Mouse (Mus musculus): Measurements from ENCODE around the gene Prtn3. TPM values are rescaled to one million over a fixed set of nuclear protein-coding genes. Genes with fewer than 3 reads are reported as not detected.
A peak's percentile ranks its signal among the peaks of the same experiment; 100 is the strongest.

The Prtn3 gene
- polyA plus RNA-seq, 1 experiment from 2014 or later, result 64.6 TPM

DNA sequence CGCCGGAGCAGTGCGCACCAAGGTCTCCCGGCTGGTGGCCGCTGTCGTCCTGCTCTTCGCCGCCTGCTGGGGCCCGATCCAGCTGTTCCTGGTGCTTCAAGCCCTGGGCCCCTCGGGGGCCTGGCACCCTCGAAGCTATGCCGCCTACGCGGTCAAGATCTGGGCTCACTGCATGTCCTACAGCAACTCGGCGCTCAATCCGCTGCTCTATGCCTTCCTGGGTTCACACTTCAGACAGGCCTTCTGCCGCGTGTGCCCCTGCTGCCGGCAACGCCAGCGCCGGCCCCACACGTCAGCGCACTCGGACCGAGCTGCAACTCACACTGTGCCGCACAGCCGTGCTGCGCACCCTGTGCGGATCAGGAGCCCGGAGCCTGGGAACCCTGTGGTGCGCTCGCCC is 47.3 kb downstream of the Prtn3 start:
- Histone ChIP-seq H3K36me3 (no peaks in the 10 kb centered on the region), H3K9ac (0 out of 2 replicates have a peak overlapping the region, but pooled peaks have one; percentile 17), H3K9me3 (replicated peaks) (no peaks in the 10 kb centered on the region), H3K4me1 (replicated peaks) (peaks cover 69% of the 10 kb centered on the region), H3K27ac (no peak overlapping the region), H3K4me3 (replicated peaks) (peak overlapping the region; percentile 30), H3K4me2 (peak overlapping the region; percentile 50), H3K27me3 (peaks cover 65% of the 10 kb centered on the region)
- DNase-seq, result no peak
- ATAC-seq (ENCODE audit: low read depth), result no peak
- WGBS (ENCODE audit: insufficient replicate concordance), result 13% methylated on average over 34 of the region's 34 CpGs

DNA sequence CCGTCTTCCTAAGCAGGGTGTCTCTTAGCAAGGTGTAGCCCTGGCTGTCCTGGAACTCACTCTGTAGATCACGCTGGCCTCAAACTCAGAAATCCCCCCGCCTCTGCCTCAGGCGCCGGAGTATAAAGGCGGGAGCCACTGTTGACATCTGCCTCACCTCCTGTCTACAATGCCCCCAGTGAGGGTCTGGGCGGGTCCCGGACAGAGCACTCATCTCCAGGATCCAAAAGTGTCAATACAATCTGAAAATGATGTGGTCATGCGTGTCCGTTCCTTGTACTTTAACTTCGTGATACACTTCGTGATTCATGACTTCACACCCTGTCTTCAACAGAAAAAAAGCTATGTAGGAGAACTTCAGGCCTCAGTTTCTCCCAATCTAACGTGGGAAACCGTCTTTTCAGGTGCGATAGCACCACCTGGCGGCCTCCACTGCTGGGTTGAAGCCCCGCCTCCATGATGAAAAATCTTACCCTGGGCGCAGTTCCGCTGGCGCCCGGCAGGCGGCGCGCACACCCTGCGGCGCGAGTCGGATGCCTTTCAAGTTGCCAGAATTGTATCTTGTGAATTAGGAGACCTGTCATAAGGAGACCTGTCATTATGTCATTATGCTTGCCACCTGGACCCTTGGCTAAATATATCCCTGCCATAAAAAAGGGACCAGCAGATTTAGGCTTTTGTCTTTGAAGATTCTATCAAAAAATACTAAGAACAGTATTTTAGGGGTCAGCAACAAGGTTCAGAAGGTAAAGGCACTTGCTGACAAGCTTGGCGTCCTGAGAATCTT is 50.9 kb downstream of the Prtn3 start:
- no peaks in the 10 kb centered on the region for H3K9me3 ChIP-seq (replicated peaks)
- ATAC-seq (ENCODE audit: low read depth), result no peak
- 14% methylated on average over 29 of the region's 29 CpGs for WGBS (ENCODE audit: insufficient replicate concordance)
- no peaks in the 10 kb centered on the region for H3K36me3 ChIP-seq
- DNase-seq, result peak; percentile 85
- H3K4me3 ChIP-seq (replicated peaks), result 0 out of 2 replicates have a peak overlapping the region, but pooled peaks have one; percentile 85
- H3K27me3 ChIP-seq, result peaks cover 34% of the 10 kb centered on the region
- H3K9ac ChIP-seq, result peak overlapping the region; percentile 84; the same call in 1 of the 2 replicates
- H3K4me2 ChIP-seq, result peak overlapping the region; percentile 84
- peaks cover 70% of the 10 kb centered on the region for H3K4me1 ChIP-seq (replicated peaks)
- peak overlapping the region; percentile 88 for H3K27ac ChIP-seq

DNA sequence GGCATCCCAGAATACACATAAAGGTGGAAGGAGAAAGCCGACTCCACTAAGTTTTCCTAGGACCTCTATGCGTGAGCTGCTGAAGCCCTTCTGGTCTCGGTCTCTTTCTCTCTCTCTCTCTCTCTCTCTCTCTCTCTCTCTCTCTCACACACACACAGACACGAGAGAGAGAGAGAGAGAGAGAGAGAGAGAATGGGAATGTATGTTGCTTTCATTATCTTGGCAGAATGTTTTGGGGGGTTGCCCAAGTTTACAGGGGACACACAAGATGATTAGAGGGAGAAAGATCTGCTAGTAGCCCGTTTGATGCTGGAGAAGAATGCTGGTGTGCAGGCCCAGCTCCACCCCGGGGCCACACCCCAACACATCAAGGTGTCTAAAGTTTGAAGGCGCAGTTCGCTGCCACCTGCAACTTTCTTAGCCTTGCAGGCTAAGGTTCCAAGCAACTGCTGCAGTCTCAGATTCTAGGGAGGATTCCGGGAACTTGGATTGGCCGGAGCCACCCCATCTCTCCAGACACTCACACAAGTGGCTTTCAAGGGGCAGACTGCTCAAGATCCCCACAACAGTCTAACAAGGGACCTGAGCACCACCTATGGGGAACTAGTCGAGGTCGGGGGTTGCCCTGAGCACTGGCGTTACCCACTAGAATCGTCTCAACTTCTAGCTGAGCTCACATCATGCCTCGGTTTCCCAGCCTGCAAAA is 51.7 kb downstream of the Prtn3 start:
- 10% methylated on average over 15 of the region's 15 CpGs for WGBS (ENCODE audit: insufficient replicate concordance)
- Histone ChIP-seq H3K9ac (peak overlapping the region; percentile 84), H3K36me3 (peaks cover 7% of the 10 kb centered on the region), H3K4me2 (peak overlapping the region; percentile 84), H3K27me3 (peaks cover 27% of the 10 kb centered on the region), H3K4me3 (replicated peaks) (peak overlapping the region; percentile 85), H3K27ac (peak overlapping the region; percentile 88), H3K9me3 (replicated peaks) (no peaks in the 10 kb centered on the region), H3K4me1 (replicated peaks) (peaks cover 69% of the 10 kb centered on the region)
- no peak for DNase-seq
- peak; percentile 2; the same call in 1 of the 2 replicates for ATAC-seq (ENCODE audit: low read depth)

DNA sequence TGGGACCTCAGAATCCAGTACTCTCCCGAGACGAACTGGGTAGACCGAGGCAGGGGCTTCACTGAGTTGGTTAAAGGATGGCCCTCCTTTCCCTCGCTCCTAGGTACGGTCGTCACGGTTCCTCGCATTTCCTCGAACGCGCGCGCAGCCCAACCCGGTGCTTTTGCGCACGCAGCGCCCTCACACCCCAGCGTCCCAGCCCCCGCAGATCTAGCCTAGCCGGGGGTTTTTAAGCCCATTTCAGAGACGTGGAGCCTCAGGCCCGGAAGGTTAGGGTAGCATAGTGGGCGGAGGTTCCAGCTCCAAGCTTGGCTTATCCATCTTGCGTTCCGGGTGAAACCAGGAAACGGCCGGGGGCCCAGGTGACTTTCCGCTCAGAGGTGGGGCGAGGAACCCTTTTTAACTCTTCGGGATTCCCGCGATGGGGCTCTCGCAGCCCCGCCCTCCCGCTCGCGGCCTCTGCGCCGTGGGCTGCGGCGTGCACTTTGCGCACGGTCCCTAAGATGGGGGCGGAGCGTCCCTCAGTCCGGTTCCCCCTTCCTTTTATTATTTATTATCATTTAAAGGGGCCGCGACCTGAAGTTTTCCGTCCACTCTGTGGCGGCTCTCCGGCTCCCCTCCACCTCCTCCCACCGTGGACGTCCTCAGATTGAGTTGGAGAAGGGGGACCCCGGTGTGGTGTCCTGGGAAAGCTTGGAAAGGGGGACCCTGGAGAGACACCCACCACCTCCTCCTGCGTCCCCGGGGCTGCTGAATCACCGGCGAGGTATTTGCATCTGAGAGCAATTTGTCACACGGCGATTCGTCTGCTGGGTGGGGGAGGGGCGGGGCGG is 52.4 kb downstream of the Prtn3 start, which contains the start of gene Arid3a:
TSS of gene Arid3a (plus strand) at position 553 of the 833 bp plus-strand sequence.
- under 1% methylated on average over 63 of the region's 63 CpGs for WGBS (ENCODE audit: insufficient replicate concordance)
- H3K9ac ChIP-seq, result peak within 1 kb of the TSS; percentile 84
- no peaks in the 10 kb centered on the region for H3K9me3 ChIP-seq (replicated peaks)

DNA sequence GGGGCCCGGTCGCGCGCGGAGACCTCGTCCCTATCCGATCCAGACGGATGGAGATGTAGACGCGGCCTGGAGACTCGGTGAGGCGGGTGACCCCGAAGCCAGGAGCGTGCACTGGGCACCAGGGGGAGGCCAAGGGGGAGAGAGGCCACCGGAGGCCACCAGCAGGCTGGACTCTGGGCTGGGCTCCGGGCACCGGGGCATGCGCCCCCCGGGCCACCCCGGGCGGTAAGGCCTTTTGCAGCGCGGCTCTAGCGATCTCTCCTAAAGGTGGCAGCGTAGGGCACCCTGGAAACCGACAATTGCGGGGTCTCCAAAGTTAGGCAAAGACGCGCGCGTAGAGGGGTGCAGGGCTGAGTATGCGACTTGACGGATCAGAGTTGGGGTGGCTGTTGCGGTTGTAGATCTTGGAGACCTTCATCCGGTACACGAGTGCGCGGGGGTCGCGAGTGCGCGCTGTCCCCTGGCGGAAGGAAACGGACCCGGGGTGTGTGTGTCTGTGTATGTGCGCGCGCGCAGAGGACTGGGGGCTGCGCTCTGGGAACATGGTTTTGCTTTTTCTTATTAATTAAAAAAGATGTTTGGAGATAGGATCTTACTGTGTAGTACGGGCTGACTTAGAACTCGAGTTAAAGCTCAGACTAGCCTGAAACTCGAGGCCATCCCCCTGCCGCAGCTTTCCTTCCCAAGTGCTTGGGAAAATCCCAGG is 53.2 kb downstream of the Prtn3 start:
- ATAC-seq (ENCODE audit: low read depth) (peak; percentile 39), DNase-seq (peak; percentile 48)
- WGBS (ENCODE audit: insufficient replicate concordance), result under 1% methylated on average over 54 of the region's 54 CpGs
- Histone ChIP-seq H3K4me1 (replicated peaks) (peaks cover 75% of the 10 kb centered on the region), H3K9me3 (replicated peaks) (no peaks in the 10 kb centered on the region), H3K4me3 (replicated peaks) (peak overlapping the region; percentile 85), H3K27ac (peak overlapping the region; percentile 88), H3K36me3 (peaks cover 22% of the 10 kb centered on the region), H3K9ac (peak overlapping the region; percentile 84), H3K27me3 (peaks cover 12% of the 10 kb centered on the region), H3K4me2 (peak overlapping the region; percentile 84)

More for the DNA sequence above, 52.4 kb downstream of the Prtn3 start, which contains the start of gene Arid3a:
- peaks cover 14% of the 10 kb centered on the region for H3K36me3 ChIP-seq
- peak within 1 kb of the TSS; percentile 84 for H3K4me2 ChIP-seq
- peak; percentile 86 for DNase-seq
- H3K27ac ChIP-seq, result peak within 1 kb of the TSS; percentile 88
- peaks cover 69% of the 10 kb centered on the region for H3K4me1 ChIP-seq (replicated peaks)
- H3K4me3 ChIP-seq (replicated peaks), result peak within 1 kb of the TSS; percentile 85
- ATAC-seq (ENCODE audit: low read depth), result peak; percentile 69
- peaks cover 19% of the 10 kb centered on the region for H3K27me3 ChIP-seq

DNA sequence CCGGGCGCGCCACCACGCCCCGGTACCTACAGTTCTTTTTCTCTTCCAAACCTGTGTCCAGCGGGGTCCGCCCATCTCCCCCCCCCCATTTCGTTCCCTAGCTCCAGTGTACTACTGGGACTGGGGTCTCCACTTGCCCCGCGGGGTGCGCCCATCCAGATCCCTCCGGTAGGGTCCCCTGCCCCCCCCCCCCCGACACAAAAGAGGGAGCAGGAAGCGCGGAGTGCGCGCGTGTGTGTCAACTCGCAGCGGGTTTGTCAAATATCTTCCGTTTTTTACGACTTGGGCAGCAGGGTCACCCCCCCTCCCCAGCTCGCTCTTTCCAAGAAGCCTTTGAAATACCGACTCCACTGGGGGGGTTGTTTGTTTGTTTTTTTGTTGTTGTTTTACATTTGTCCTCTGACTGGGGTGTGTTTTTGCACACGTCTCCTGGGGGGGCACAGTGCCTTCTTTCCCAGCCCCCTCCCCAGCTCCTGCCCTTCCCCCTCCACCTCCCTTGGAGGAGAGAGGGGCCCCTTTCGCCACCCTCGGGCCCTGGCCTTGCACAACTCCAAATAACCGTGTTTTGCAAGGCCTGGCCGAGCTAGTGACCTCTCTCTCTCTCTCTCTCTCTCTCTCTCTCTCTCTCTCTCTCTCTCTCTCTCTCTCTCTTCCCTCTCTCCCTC is 53.9 kb downstream of the Prtn3 start:
- peak overlapping the region; percentile 84 for H3K4me2 ChIP-seq
- ATAC-seq (ENCODE audit: low read depth) (no peak), DNase-seq (no peak)
- peaks cover 81% of the 10 kb centered on the region for H3K4me1 ChIP-seq (replicated peaks)
- H3K4me3 ChIP-seq (replicated peaks), result peak overlapping the region; percentile 85
- peak overlapping the region; percentile 84 for H3K9ac ChIP-seq
- no peaks in the 10 kb centered on the region for H3K9me3 ChIP-seq (replicated peaks)
- H3K36me3 ChIP-seq, result peaks cover 29% of the 10 kb centered on the region
- peak overlapping the region; percentile 88 for H3K27ac ChIP-seq
- 1% methylated on average over 29 of the region's 29 CpGs for WGBS (ENCODE audit: insufficient replicate concordance)
- H3K27me3 ChIP-seq, result peaks cover 5% of the 10 kb centered on the region

DNA sequence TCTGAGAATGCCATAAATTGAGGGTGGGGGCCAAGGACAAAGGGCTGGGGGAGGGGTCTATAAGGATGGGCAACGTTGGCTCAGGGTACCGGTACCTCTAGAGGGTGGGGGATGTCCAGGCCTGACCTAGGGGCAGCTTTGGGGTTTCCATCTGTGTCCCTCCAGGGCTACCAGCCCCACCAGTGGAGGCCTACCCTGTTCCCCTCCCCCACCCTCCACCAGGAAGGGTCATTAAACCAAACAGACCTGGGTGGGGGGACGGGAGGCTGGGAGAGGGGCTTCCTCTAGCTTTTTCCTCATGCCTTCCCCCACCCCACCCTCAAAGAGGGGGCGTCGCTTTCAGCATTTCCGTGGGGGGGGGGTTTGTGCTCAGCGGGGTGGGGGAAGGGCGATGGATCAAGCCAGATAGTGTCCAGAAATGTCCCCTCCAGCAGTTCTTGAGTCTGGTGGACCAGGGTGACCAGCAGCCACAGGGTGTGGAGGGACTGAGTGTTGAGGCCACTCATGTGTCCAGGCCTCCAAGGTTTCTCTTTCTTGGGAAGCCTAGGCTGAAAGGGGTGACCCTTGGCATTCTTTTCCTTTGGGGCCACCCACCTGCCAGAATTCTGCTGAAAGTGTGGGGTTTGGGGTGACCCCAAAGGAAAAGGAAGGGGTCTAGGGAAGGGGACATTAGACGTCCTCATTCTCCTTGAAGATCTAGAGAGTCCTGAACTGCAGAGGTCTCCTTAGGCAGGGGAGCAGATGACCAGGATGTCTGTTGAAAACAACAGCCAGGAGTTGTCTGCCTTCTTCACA is 54.8 kb downstream of the Prtn3 start:
- ATAC-seq (ENCODE audit: low read depth) (no peak), DNase-seq (no peak)
- H3K4me3 ChIP-seq (replicated peaks), result peak overlapping the region; percentile 85
- H3K27me3 ChIP-seq, result no peaks in the 10 kb centered on the region
- H3K36me3 ChIP-seq, result peaks cover 38% of the 10 kb centered on the region
- 25% methylated on average over 9 of the region's 9 CpGs for WGBS (ENCODE audit: insufficient replicate concordance)
- H3K9me3 ChIP-seq (replicated peaks), result no peaks in the 10 kb centered on the region
- H3K4me1 ChIP-seq (replicated peaks), result peaks cover 87% of the 10 kb centered on the region
- H3K4me2 ChIP-seq, result peak overlapping the region; percentile 84
- peak overlapping the region; percentile 88 for H3K27ac ChIP-seq
- H3K9ac ChIP-seq, result peak overlapping the region; percentile 54

DNA sequence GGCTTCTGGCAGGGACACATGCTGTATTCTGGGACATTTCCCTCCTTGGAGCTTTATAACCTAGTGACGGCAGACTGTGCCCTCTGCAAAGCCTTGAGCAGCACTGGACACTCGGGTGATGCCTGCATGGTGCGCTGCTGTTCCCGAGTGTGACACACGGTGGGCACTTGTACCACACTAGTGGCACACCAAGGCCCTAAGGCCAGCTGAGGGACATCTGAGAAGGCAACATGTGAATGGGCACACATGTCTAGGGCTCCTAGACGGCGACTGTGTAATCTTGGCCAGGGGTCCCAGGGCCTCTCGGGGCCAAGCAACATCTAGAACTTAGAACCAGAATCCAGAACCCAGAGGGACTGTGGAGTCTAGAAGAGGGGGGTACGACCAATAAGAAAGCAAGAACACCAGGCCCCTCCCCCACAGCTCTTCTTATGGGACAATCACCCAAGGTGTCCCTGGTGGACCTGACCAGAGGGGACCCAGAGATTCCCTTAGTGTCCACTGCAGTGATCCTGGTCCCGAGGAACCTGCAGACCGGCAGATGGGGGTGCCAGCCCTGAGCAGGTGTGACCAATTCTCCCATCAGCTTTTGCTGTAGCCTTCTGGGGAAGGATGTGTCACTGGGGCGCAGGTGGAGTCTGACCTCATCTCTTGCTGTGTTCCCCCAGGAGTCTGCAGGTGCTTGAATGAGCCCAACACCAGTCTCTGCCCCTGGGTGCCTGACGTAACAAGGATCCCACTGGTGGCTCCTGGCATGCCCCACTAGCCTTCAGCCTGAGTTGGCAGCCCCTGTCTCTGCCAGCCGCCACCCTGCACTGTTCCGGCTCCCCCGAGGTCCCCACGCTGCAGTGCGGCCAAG is 55.9 kb downstream of the Prtn3 start:
- Histone ChIP-seq H3K27me3 (no peaks in the 10 kb centered on the region), H3K4me1 (replicated peaks) (peaks cover 93% of the 10 kb centered on the region), H3K27ac (peak overlapping the region; percentile 88; the same call in 1 of the 2 replicates), H3K36me3 (peaks cover 49% of the 10 kb centered on the region), H3K9ac (no peak overlapping the region), H3K9me3 (replicated peaks) (no peaks in the 10 kb centered on the region), H3K4me2 (peak overlapping the region; percentile 84), H3K4me3 (replicated peaks) (0 out of 2 replicates have a peak overlapping the region, but pooled peaks have one; percentile 85)
- DNase-seq, result no peak
- WGBS (ENCODE audit: insufficient replicate concordance), result 83% methylated on average over 18 of the region's 18 CpGs
- no peak for ATAC-seq (ENCODE audit: low read depth)

DNA sequence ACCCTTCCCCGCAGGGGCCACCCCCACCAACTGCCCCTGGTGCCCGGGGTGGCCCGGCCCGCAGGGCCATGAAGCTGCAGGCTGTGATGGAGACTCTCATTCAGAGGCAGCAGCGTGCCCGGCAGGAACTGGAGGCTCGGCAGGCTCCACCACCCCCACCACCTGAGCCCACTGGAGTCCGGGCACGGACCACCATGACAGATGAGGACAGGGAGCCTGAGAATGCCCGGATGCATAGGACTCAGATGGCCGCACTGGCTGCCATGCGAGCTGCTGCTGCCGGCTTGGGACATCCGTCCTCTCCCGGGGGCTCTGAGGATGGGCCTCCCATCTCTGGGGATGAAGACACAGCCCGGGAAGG is 56.5 kb downstream of the Prtn3 start:
- Histone ChIP-seq H3K4me3 (replicated peaks) (no peak overlapping the region), H3K4me2 (no peak overlapping the region), H3K36me3 (peaks cover 52% of the 10 kb centered on the region), H3K9me3 (replicated peaks) (no peaks in the 10 kb centered on the region), H3K9ac (no peak overlapping the region), H3K4me1 (replicated peaks) (peaks cover 95% of the 10 kb centered on the region), H3K27ac (no peak overlapping the region), H3K27me3 (no peaks in the 10 kb centered on the region)
- ATAC-seq (ENCODE audit: low read depth), result no peak
- no peak for DNase-seq
- 87% methylated on average over 16 of the region's 16 CpGs for WGBS (ENCODE audit: insufficient replicate concordance)
